ENCODE assay signal across 8 mouse cellular contexts in the genomic region with DNA sequence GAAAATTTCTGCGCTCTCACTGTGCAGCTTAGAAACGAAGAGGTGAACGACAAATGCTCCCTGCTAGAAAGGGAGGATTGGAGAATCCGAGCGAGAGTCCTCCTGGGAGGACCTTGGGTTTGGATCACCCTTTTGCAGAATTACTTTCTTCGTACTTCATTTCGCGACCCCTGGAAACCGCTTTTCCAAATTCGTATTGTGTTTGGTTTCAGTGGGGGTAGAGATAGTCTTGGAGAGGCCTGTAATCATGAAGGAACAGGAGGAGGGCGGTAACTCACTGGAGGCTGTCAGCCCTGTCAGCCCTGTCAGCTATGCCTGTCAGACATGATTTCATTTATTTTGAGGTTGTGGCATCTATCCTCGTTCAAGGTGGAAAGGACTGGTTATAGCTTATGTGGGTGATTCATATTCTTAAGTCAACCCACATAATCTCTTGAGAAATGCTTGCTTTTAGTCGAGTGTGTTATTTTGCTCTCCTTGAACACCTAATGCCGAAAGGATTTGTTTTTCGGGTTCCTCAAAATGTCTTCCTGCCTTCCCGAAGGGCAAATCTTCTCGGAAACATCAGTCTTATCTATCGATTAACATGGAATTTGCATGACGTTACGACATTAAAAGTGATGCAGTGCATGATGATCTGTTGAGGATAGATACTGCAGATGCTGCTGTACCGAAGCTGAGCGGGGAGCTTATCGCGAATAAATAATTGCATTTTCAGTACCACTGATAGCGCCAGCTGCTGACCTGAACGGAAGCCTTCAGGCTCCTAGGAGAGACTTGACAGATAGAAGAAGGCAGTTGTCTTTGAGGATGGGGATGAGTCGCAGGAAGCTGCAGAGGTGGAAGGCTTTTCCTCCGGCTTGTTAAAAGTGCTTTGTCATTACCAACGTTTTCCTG. TPM values are rescaled to one million over a fixed set of nuclear protein-coding genes. Genes with fewer than 3 reads are reported as not detected.
DNase-seq lines count a peak whose midpoint lies in the region; ATAC-seq and TF ChIP-seq lines count a peak whose summit lies in the region.

No protein-coding gene starts in this region.

- H3K9me3 ChIP-seq in ES-Bruce4 (replicated peaks; ENCODE audit: control insufficient read depth, insufficient read depth, low read length, poor library complexity, severe bottlenecking): no peaks in the 10 kb centered on the region
- no peaks in the 10 kb centered on the region for H3K9me3 ChIP-seq in heart, embryonic 16.5 days (replicated peaks; ENCODE audit: control insufficient read depth, low read length)
- H3K9me3 ChIP-seq in limb, embryonic 15.5 days: no peaks in the 10 kb centered on the region

- peak overlapping the region; percentile 75 for H3K4me2 ChIP-seq in heart, embryonic 16.5 days (ENCODE audit: low read depth, low read length)
- H3K4me2 ChIP-seq in limb, embryonic 15.5 days: peak overlapping the region; percentile 46

- peak overlapping the region; percentile 86 for H3K9ac ChIP-seq in ES-Bruce4 (ENCODE audit: low read depth, poor library complexity, severe bottlenecking)
- peak overlapping the region; percentile 90 for H3K9ac ChIP-seq in heart, embryonic 16.5 days (ENCODE audit: low read length)
- H3K9ac ChIP-seq in limb, embryonic 15.5 days: peak overlapping the region; percentile 66

- no peak for TF ChIP-seq POLR2A in ES-Bruce4 (IDR thresholded peaks at IDR 0.05; ENCODE audit: insufficient read depth, low read length)
- TF ChIP-seq POLR2A in cortical plate, adult 2 months (IDR thresholded peaks at IDR 0.05; ENCODE audit: extremely low read depth, insufficient read depth, low read length): no peak

- no peaks in the 10 kb centered on the region for H3K4me1 ChIP-seq in ES-Bruce4 (ENCODE audit: control insufficient read depth, insufficient read depth, low read length)
- H3K4me1 ChIP-seq in cortical plate, adult 2 months (ENCODE audit: control insufficient read depth, insufficient read depth, low read length): peaks cover 8% of the 10 kb centered on the region
- peaks cover 19% of the 10 kb centered on the region for H3K4me1 ChIP-seq in heart, embryonic 16.5 days (ENCODE audit: control insufficient read depth, insufficient read depth, low read length)
- peaks cover 12% of the 10 kb centered on the region for H3K4me1 ChIP-seq in limb, embryonic 15.5 days

- no peak for TF ChIP-seq EP300 in ES-Bruce4 (IDR thresholded peaks at IDR 0.05; ENCODE audit: insufficient read depth, low read depth, low read length)

- no peaks in the 10 kb centered on the region for H3K27me3 ChIP-seq in ES-Bruce4 (ENCODE audit: control insufficient read depth, insufficient read depth, low read length, poor library complexity, severe bottlenecking)
- H3K27me3 ChIP-seq in heart, embryonic 16.5 days (ENCODE audit: control insufficient read depth, insufficient read depth, low read length): no peaks in the 10 kb centered on the region; the same call in 1 of the 2 replicates
- no peaks in the 10 kb centered on the region; the same call in 1 of the 2 replicates for H3K27me3 ChIP-seq in limb, embryonic 15.5 days

- no peak overlapping the region for H3K27ac ChIP-seq in ES-Bruce4 (ENCODE audit: insufficient read depth, low read length)
- peak overlapping the region; percentile 39 for H3K27ac ChIP-seq in cortical plate, adult 2 months (ENCODE audit: insufficient read depth, low read length)
- peak overlapping the region; percentile 89 for H3K27ac ChIP-seq in heart, embryonic 16.5 days (ENCODE audit: low read length)
- peak overlapping the region; percentile 78 for H3K27ac ChIP-seq in limb, embryonic 15.5 days

- ATAC-seq in cerebellum, adult (ENCODE audit: insufficient number of reproducible peaks, low FRiP score, low TSS enrichment): no peak; the same call in 1 of the 2 replicates
- no peak for ATAC-seq in heart, embryonic 16.5 days (replicated peaks; ENCODE audit: extremely low read depth, insufficient read depth, low FRiP score)
- no peak for ATAC-seq in limb, embryonic 15.5 days (ENCODE audit: insufficient number of reproducible peaks, low FRiP score, low TSS enrichment, low read depth)

- whole genome bisulfite sequencing in heart, embryonic 16.5 days: 3% methylated on average over 29 of the region's 29 CpGs
- 11% methylated on average over 29 of the region's 29 CpGs for WGBS in limb, embryonic 15.5 days

- 0 out of 2 replicates have a peak, but pooled peaks cover 2% of the 10 kb centered on the region for H3K36me3 ChIP-seq in ES-Bruce4 (ENCODE audit: control insufficient read depth, insufficient read depth, low read length, poor library complexity, severe bottlenecking)
- H3K36me3 ChIP-seq in heart, embryonic 16.5 days (ENCODE audit: control insufficient read depth, insufficient read depth): peaks cover 12% of the 10 kb centered on the region; the same call in 1 of the 2 replicates
- H3K36me3 ChIP-seq in limb, embryonic 15.5 days: peaks cover 23% of the 10 kb centered on the region

- H3K4me3 ChIP-seq in ES-Bruce4 (ENCODE audit: low read depth, low read length): peak overlapping the region; percentile 89
- H3K4me3 ChIP-seq in cortical plate, adult 2 months (ENCODE audit: insufficient read depth, low read length): peak overlapping the region; percentile 68
- peak overlapping the region; percentile 68 for H3K4me3 ChIP-seq in heart, embryonic 16.5 days (ENCODE audit: low read length)
- H3K4me3 ChIP-seq in limb, embryonic 15.5 days: peak overlapping the region; percentile 66

- TF ChIP-seq CTCF in ES-Bruce4 (IDR thresholded peaks at IDR 0.05; ENCODE audit: low read depth, low read length): no peak
- TF ChIP-seq CTCF in cortical plate, adult 2 months (IDR thresholded peaks at IDR 0.05; ENCODE audit: extremely low read depth, insufficient read depth, low read length): no peak

- DNase-seq in cerebellum, adult 8-10 months: peak; percentile 30
- DNase-seq in naive thymus-derived CD4-positive, alpha-beta T cell, adult 2 months (ENCODE audit: low read depth): peak; percentile 60
- no peak for DNase-seq in urinary bladder, postnatal 10 days (ENCODE audit: low spot score)

RNA-seq across cellular contexts. Expression of gene Atp6v0a1, which starts 0.9 kb away (rescaled TPM):
- 33.7 and 37.5 TPM in 2 replicates for polyA plus RNA-seq in ES-Bruce4 (2011; ENCODE audit: insufficient read depth, insufficient read length, low read depth, missing spikeins)
- polyA plus RNA-seq in cortical plate, adult 2 months (2012; rRNA removed): 333 and 341 TPM in 2 replicates
- 50.7 and 53.6 TPM in 2 replicates for polyA plus RNA-seq in heart, embryonic 16.5 days (2015; fragmentation: Nextera tagmentation; extraction: Ambion mirVana)
- polyA plus RNA-seq in limb, embryonic 15.5 days (2015; fragmentation: Nextera tagmentation; extraction: Ambion mirVana): 39.5 and 43.6 TPM in 2 replicates

RNA-seq across cellular contexts. Expression of gene Cavin1, which starts 39.4 kb away (rescaled TPM):
- polyA plus RNA-seq in ES-Bruce4 (2011; ENCODE audit: insufficient read depth, insufficient read length, low read depth, missing spikeins): 78.5 and 79.8 TPM in 2 replicates
- 20.0 and 21.1 TPM in 2 replicates for polyA plus RNA-seq in cortical plate, adult 2 months (2012; rRNA removed)
- polyA plus RNA-seq in heart, embryonic 16.5 days (2015; fragmentation: Nextera tagmentation; extraction: Ambion mirVana): 428 and 460 TPM in 2 replicates
- 368 and 413 TPM in 2 replicates for polyA plus RNA-seq in limb, embryonic 15.5 days (2015; fragmentation: Nextera tagmentation; extraction: Ambion mirVana)

RNA-seq across cellular contexts. Expression of gene Naglu, which starts 59.7 kb away (rescaled TPM):
- 7.3 and 7.9 TPM in 2 replicates for polyA plus RNA-seq in ES-Bruce4 (2011; ENCODE audit: insufficient read depth, insufficient read length, low read depth, missing spikeins)
- 10.3 and 10.7 TPM in 2 replicates for polyA plus RNA-seq in cortical plate, adult 2 months (2012; rRNA removed)
- polyA plus RNA-seq in heart, embryonic 16.5 days (2015; fragmentation: Nextera tagmentation; extraction: Ambion mirVana): 11.5 and 13.1 TPM in 2 replicates
- 12.7 and 16.4 TPM in 2 replicates for polyA plus RNA-seq in limb, embryonic 15.5 days (2015; fragmentation: Nextera tagmentation; extraction: Ambion mirVana)
